Mouse (Mus musculus) embryonic facial prominence, embryonic 10.5 days (tissue): ENCODE data around the gene Ptges3. TPM values are rescaled to one million over a fixed set of nuclear protein-coding genes. Genes with fewer than 3 reads are reported as not detected.

Experiments
- DNase-seq: peaks from one replicate; pipeline ENCODE4 v3.0.0-alpha.2; 2017; ENCODE audit warnings: low spot score
- H3K27ac ChIP-seq: fragments of 300-500 bp; sonication (generic); replicated peaks from 2 replicates; pipeline ENCODE4 v1.5.1; 2016; ENCODE audit warnings: mild to moderate bottlenecking
- H3K27me3 ChIP-seq: fragments of 300-500 bp; sonication (generic); replicated peaks from 2 replicates; pipeline ENCODE4 v1.6.1; 2016; ENCODE audit warnings: low read depth, mild to moderate bottlenecking; ENCODE audit not compliant: poor library complexity, severe bottlenecking
- H3K36me3 ChIP-seq: fragments of 300-500 bp; sonication (generic); replicated peaks from 2 replicates; pipeline ENCODE4 v1.6.1; 2016; ENCODE audit warnings: mild to moderate bottlenecking, moderate library complexity
- H3K4me1 ChIP-seq: fragments of 300-500 bp; sonication (generic); 2 replicates; pipeline ENCODE4 v1.6.1; 2016
- H3K4me3 ChIP-seq: fragments of 300-500 bp; sonication (generic); 2 replicates; pipeline ENCODE4 v1.5.1; 2016; ENCODE audit warnings: mild to moderate bottlenecking, moderate library complexity
- H3K9me3 ChIP-seq: fragments of 300-500 bp; sonication (generic); 2 replicates; pipeline ENCODE4 v1.6.1; 2016; ENCODE audit warnings: mild to moderate bottlenecking
- WGBS: fragments of 180-500 bp; shearing (Covaris S2); methylation state at CpG from one replicate; pipeline ENCODE4 v1.1.7; 2016; 5-methylcytosine and 5-hydroxymethylcytosine counted together
- microRNA counts: library from miRNA; unstranded; fragments of <30 nt; microRNA quantifications from one replicate; lab custom pipeline; 2017
- microRNA-seq: library from miRNA; unstranded; fragments of <30 nt; microRNA quantifications from one replicate; pipeline ENCODE4, GENCODE M21; 2017
- polyA plus RNA-seq: library from polyadenylated mRNA; unstranded; fragments of >200 nt; fragmentation: Nextera tagmentation; extraction: Ambion mirVana; gene quantifications from 2 replicates; pipeline ENCODE4 v1.2.1, GENCODE M21; 2016

Ptges3 gene
- polyA plus RNA-seq, 1 experiment from 2014 or later = 711 TPM

DNA sequence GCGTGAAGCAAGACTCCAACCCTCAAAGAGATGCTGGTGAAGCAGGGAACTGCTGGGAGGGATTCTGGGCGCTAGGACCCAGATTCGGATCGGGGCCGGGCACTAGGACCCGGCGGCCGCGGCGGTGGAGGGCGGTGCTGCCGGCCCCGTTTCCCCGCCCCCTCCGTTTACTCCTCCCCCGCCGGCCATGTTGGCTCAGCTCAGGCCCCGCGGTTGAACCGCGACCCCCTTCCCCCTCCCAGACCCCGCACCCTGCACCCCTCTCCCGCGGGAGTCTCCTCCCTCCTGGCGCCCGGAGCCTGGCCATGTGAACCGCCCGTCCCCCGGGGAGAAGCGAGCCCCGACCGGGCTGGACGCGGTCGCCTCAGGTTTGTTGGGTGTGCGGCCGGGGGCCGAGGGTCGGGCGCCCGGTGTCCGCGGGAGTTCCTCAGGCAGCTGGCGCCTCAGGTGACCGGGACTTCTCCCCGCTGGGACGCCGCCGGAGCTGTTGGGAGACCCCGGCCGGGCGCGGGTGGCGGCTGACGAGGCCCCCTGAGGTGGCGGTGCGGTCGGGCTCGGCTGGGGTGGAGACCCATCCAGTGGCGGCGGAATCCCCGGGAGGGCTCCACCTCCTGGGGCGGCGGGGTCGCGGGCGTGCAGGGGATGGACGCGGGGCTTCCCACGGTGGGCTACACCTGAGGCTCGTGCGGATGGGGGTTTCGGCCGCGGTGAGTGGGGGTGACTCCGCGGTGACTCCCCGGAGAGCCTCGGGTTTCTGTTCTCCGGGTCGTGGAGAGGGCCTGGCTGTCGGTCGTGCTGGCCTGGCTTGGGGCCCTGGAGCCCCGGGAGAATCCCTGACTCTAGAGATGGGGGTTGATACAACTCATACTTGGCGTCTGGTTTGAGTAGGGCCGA is 38.2 kb downstream of the Ptges3 start:
- peak; percentile 96 for DNase-seq
- WGBS = under 1% methylated on average over 86 of the region's 86 CpGs
- Histone ChIP-seq H3K27me3 (no peaks in the 10 kb centered on the region), H3K27ac (peak overlapping the region; percentile 94), H3K36me3 (peaks cover 12% of the 10 kb centered on the region; the same call in 1 of the 2 replicates), H3K9me3 (no peaks in the 10 kb centered on the region), H3K4me1 (peaks cover 58% of the 10 kb centered on the region), H3K4me3 (peak overlapping the region; percentile 98)

DNA sequence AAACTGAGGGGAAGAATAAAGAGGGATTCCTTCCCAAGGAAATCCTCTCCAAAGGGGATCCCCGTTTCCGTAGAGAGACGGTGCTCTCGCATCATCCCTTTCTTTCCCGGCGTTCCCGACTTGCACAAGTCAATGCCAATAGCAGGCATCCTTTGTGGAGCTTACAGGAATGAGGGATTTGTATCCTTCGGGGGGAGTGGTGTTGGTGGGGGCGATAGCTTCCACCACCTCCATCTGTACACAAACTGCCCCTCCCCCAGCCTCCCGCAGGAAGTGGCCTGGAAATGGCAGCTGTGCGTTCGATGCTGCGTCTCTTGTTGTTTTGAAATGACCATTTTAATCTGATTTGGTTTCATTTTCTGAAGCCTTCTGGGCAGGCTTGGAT is 38.8 kb downstream of the Ptges3 start:
- Histone ChIP-seq H3K4me1 (peaks cover 51% of the 10 kb centered on the region), H3K36me3 (peaks cover 13% of the 10 kb centered on the region; the same call in 1 of the 2 replicates), H3K27ac (peak overlapping the region; percentile 94), H3K4me3 (peak overlapping the region; percentile 98), H3K9me3 (no peaks in the 10 kb centered on the region), H3K27me3 (no peaks in the 10 kb centered on the region)
- DNase-seq = peak; percentile 64
- WGBS = 0% methylated on average over 13 of the region's 13 CpGs

DNA sequence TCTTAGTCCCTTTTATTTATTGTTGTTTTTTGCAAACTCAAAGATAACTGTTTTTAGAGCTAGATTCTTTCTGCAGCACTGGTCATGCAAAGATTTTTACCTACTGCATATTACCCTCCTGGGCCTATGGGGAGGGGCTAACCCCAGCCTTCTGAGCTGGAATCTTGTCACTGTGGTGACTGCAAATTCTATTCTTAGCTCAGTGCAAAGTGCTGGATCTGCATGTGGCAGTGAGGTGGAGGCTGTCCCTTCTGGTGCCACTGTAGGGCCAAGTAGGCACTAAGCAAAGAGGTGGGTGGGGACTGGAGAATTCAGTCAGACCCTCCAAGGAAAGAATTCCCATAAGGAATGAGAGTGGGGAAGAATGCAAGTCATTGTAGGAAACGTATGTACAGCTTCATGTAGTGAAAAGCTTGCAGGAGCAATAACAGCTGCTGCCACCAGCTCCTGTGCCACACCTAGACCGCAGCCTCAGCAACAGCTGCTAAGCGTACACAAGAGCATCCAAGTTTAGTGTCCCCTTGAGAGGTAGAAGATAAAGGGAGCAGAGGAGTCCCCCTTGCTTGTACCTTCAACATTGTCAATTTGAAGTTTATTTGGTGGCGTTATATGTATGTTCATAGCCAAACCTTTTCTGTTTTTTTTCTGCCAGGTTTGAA is 51.5 kb downstream of the Ptges3 start:
- DNase-seq = no peak
- H3K4me1 ChIP-seq = no peaks in the 10 kb centered on the region

DNA sequence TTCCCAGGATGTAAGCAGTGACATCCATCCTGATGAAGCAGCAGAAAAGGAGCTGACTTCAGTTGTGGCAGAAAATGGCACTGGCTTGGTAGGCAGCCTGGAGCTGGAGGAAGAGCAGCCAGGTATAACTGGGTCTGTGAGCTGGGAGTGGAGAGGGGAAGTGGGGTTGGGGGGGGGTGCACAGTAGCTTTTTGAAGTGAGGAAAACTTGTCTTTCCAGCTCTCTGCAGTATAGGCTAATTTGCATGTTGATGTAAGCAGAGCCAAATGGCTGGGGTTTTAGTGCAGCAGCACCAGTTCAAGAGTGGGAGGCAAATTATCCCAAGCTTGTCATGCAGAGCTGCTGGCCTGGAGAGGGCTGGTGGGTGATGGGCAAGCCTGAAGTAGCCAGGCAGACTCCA is 52.5 kb downstream of the Ptges3 start:
- Histone ChIP-seq H3K27ac (no peak overlapping the region), H3K27me3 (no peaks in the 10 kb centered on the region), H3K4me1 (no peaks in the 10 kb centered on the region), H3K9me3 (no peaks in the 10 kb centered on the region), H3K4me3 (no peak overlapping the region), H3K36me3 (peaks cover 76% of the 10 kb centered on the region)
- DNase-seq = no peak

More for the DNA sequence above, 51.5 kb downstream of the Ptges3 start:
- 92% methylated on average over 4 of the region's 4 CpGs for WGBS
- no peaks in the 10 kb centered on the region for H3K27me3 ChIP-seq
- no peak overlapping the region for H3K4me3 ChIP-seq
- no peak overlapping the region for H3K27ac ChIP-seq
- no peaks in the 10 kb centered on the region for H3K9me3 ChIP-seq
- H3K36me3 ChIP-seq = peaks cover 67% of the 10 kb centered on the region

DNA sequence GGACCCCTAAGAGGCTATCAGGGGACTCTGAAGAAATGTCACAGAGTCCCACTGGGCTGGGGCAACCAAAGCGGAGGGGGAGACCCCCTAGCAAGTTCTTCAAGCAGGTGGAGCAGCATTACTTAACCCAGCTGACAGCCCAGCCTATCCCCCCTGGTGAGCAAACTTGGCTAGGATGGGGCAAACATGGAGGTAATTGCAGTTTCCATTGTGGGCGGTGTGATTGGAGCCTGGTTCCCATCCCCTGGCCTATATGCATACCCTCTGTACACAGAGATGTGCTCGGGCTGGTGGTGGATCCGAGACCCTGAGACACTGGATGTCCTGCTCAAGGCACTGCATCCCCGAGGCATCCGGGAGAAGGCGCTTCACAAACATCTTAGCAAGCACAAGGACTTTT is 65.1 kb downstream of the Ptges3 start:
- no peaks in the 10 kb centered on the region for H3K4me1 ChIP-seq
- no peak overlapping the region for H3K4me3 ChIP-seq
- WGBS = 92% methylated on average over 7 of the region's 7 CpGs
- no peaks in the 10 kb centered on the region for H3K27me3 ChIP-seq
- H3K9me3 ChIP-seq = no peaks in the 10 kb centered on the region
- H3K27ac ChIP-seq = no peak overlapping the region
- H3K36me3 ChIP-seq = peaks cover 98% of the 10 kb centered on the region
- no peak for DNase-seq

DNA sequence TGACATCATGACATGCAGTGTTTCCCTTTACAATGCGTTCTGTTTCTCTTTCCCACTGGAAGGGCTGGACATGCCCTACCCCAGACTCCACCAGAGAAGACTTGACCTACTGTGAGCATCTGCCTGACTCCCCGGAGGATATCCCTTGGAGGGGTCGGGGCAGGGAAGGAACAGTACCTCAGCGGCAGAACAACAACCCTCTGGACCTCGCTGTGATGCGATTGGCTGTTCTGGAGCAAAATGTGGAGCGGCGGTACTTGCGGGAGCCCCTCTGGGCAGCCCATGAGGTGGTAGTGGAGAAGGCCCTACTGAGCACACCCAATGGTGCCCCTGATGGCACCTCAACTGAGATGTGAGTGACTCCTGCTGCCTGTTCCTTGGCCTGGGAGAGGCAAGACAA is 66.1 kb downstream of the Ptges3 start:
- Histone ChIP-seq H3K4me3 (no peak overlapping the region), H3K36me3 (peaks cover 95% of the 10 kb centered on the region), H3K27me3 (no peaks in the 10 kb centered on the region), H3K27ac (no peak overlapping the region), H3K9me3 (no peaks in the 10 kb centered on the region), H3K4me1 (no peaks in the 10 kb centered on the region)
- DNase-seq = no peak
- WGBS = 95% methylated on average over 9 of the region's 9 CpGs

DNA sequence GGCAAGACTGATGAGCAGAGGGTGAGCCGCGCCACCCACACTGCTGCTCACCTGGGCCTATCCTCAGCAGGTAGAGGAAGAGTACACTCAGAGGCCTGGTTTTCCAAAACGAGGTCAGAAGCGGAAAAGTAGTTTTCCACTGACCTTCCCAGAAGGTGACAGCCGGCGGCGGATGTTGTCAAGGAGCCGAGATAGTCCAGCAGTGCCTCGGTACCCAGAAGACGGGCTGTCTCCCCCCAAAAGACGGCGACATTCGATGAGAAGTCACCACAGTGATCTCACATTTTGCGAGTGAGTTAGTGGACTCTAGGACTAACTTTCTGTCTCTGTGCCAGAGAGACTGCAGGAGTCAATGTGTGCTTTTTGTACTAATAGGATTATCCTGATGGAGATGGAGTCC is 67.2 kb downstream of the Ptges3 start:
- Histone ChIP-seq H3K4me1 (no peaks in the 10 kb centered on the region), H3K9me3 (no peaks in the 10 kb centered on the region), H3K27me3 (no peaks in the 10 kb centered on the region), H3K4me3 (no peak overlapping the region), H3K27ac (no peak overlapping the region), H3K36me3 (peaks cover 95% of the 10 kb centered on the region)
- whole genome bisulfite sequencing = 94% methylated on average over 14 of the region's 14 CpGs
- no peak for DNase-seq

MicroRNAs within 50 kb of the gene (microRNA counts, 519-probe panel; counts per million panel counts)
- microRNA mmu-miR-677 (lab: Ali Mortazavi, UCI) = 188 counts per million, percentile 57 among the panel's probes with 10 or more counts

Small RNAs within 50 kb of the gene (microRNA-seq; reads per million reads assigned to microRNA genes)
- gene Mir677 = 38.7 reads per million, percentile 39 among the genes with 10 or more reads in this experiment

Other genes with a start within 250 kb of the Ptges3 start
- not detected in 2 replicates for gene Rdh19, start 209.0 kb upstream of the Ptges3 start, polyA plus RNA-seq
- not detected in 2 replicates for gene Rdh16f2, start 192.5 kb upstream of the Ptges3 start, polyA plus RNA-seq
- not detected in 2 replicates for gene Rdh7, start 170.1 kb upstream of the Ptges3 start, polyA plus RNA-seq
- gene Sdr9c7, start 160.4 kb upstream of the Ptges3 start, polyA plus RNA-seq = not detected in 2 replicates
- not detected in 2 replicates for gene Hsd17b6, start 51.3 kb upstream of the Ptges3 start, polyA plus RNA-seq
- gene Prim1, start 43.8 kb upstream of the Ptges3 start, polyA plus RNA-seq = 106 and 111 TPM in 2 replicates
- 907 and 927 TPM in 2 replicates for gene Naca, start 23.4 kb upstream of the Ptges3 start, polyA plus RNA-seq
- gene Atp5b, start 24.3 kb downstream of the Ptges3 start, polyA plus RNA-seq = 2,197 and 2,277 TPM in 2 replicates
- 14.7 and 17.5 TPM in 2 replicates for gene Baz2a, start 32.6 kb downstream of the Ptges3 start, polyA plus RNA-seq
- 27.9 and 31.0 TPM in 2 replicates for gene Rbms2, start 121.3 kb downstream of the Ptges3 start, polyA plus RNA-seq
- 1.4 and 1.5 TPM in 2 replicates for gene Gls2, start 135.5 kb downstream of the Ptges3 start, polyA plus RNA-seq
- 31.3 and 31.8 TPM in 2 replicates for gene Spryd4, start 152.9 kb downstream of the Ptges3 start, polyA plus RNA-seq
- gene Mip, start 166.9 kb downstream of the Ptges3 start, polyA plus RNA-seq = not detected in 2 replicates
- 95.9 and 103 TPM in 2 replicates for gene Timeless, start 173.1 kb downstream of the Ptges3 start, polyA plus RNA-seq
- 0.49 and 0.69 TPM in 2 replicates for gene Apon, start 195.1 kb downstream of the Ptges3 start, polyA plus RNA-seq
- gene Apof, start 209.7 kb downstream of the Ptges3 start, polyA plus RNA-seq = 0.11 TPM in 1 of 2 replicates, not detected in the other
- 14.3 and 15.3 TPM in 2 replicates for gene Stat2, start 211.6 kb downstream of the Ptges3 start, polyA plus RNA-seq
- 0.13 TPM in 1 of 2 replicates, not detected in the other for gene Il23a, start 239.8 kb downstream of the Ptges3 start, polyA plus RNA-seq
- 42.9 and 43.3 TPM in 2 replicates for gene Pan2, start 244.4 kb downstream of the Ptges3 start, polyA plus RNA-seq